Mouse (Mus musculus): Measurements from ENCODE around the gene Kalrn.

Gene Kalrn

DNA sequence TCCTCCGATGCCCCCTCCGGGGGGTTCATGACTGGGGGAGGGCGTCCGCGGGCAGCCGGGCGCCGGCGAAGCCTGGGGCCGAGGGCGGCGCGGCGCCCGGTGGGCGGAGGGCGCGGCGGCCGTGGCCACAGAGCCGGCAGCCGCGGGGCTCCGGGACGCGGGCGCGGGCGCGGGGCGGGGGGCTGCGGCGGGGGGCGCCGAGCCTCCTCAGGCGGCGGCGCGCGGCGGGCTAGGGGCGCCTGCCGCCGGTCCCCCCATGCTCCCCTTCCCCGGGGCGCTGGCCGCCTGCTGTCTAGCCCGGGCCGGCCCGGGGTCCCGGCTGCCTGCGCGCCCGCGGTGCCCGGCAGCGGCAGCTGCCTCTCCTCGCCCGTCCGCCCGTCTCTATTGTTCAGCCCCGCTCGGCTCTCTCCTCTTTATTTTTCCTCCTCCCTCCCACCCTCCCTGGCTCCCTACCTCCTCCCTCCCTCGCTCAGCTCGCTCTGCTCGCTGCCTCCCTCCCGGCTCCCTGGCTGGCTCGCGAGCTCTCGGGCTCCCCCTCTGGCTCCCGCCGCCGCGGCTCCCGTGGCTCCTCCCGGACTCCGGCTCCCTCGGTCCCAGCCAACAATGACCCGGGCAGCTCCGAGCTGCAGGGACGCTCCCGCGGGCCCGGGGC, at the start of gene Kalrn:
Gene Kalrn, minus strand, starts transcription at position 382 of the 652 bp plus-strand sequence.
- DNase-seq, result peak; percentile 89 to 93

DNA sequence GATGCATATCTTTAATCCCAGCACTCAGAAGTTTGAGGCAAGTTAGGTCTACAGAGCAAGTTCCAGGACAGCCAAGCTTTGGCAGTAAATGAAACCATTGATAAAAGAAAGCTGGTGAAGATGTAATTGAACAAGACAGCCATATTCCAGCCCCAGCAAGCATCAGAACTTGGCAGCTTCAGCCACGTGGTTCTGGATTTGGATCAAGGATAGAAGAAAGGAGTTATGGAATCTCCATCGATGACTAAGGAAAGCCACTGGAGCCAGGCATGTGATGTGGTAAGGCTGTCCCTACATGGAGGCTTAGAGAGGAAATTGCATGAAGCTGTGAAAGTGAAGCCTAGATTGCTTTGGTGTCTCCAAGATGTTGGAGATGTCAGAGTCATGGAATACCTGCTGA, 40.7 kb upstream of the Kalrn start:
- no peak for DNase-seq

GRCm38 (mm10) chr16:34610137-34610536, 36.8 kb upstream of the Kalrn start:
- DNase-seq, result no peak

GRCm38 (mm10) chr16:34605679-34606078, 32.3 kb upstream of the Kalrn start:
- peak; percentile 59 to 62 for DNase-seq

DNA sequence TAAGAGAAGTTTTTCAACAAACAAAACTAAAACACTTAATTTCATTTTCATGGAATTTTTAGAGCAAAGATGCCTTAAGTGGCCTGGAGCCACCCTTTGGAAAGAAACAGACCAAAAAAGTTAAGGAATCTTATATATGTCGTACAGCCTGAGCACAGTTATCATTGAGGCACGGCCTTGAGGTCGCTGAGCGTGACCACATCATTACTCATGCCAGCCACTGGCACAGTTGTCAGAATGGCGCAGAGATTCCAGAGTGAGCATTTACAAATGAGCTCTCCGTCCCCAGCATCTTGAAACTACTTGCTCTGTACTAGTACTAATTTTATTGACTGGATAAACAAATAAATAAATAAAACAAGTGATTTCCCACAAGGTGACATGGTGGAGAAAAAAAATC, 30.5 kb upstream of the Kalrn start:
- DNase-seq, result peak in 1 of 2 experiments; percentile 13

DNA sequence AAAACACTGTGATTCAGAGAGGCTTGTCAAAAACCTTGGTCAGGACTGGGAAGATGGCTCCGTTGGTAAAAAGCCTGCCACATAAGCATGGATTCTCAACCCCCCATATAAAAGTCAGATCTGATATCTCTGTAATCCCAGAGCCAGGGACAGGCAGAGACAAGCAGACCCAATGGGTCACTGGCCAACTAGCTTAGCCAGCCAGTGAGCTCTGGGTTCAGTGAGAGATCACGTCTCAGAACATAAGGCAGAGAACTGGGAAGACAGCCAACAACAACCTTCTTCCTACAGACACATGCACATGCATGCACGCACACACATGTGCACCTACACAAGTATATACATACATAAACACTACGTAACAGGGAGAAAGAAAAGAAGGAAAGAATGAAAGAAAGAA, 29.7 kb upstream of the Kalrn start:
- DNase-seq, result peak; percentile 38 to 41

- no peak for DNase-seq
These were observed 28.6 kb upstream of the Kalrn start for GRCm38 (mm10) chr16:34601954-34602353.

DNA sequence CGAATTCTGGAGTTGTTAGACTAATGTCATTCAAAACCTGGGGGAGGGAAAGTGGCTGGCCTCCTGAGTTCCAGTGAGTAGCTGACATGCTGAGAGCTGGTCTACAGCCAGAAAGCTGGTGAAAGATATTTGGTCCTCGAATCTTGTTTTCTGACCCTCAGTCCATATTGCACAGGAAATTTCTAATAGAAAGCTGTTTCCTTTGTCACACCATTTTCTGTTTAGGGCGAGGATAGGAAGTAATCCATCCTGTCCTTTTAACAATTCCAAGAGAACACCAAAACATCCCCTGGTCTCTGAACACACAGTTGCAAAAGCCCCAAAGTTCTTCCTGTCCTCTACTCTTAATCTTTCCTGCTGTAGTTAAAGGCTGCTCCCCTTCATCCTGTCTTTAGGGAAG, 22.0 kb upstream of the Kalrn start:
- DNase-seq, result peak in 1 of 2 experiments; percentile 38

DNA sequence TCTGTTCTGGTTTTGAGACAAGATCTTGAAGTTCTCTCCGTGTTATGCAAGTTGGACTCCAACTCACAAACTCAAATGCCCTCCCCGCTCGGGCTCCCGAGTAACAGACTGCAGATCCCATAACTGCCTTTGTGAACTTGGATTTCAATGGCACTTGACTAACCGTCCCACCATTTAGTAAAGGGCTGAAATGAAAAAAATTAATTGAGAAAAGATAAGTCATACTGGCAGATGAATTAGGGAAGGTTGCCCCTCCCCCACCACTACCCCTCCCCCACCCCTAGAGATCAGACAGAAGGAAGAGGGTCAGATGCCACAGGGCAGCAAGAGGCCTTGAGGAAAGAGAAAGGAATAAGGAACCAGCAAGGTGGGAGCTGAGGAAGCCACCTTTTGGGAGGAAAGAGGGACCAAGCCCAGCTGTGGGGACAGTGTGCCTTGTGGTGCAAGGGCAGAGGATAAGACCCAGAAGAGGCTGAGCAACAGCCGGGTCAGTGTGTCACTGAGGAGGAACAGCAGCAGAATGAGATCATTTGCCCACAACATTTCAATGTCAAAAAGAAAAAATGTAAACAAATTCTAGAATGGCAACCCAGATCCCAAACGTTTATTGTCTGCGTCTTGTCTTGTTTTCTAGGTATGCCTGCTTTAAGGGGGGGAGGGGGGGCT, 21.4 kb upstream of the Kalrn start:
- no peak for DNase-seq

- no peak for DNase-seq
These were observed 19.4 kb upstream of the Kalrn start for GRCm38 (mm10) chr16:34592696-34593095.

DNA sequence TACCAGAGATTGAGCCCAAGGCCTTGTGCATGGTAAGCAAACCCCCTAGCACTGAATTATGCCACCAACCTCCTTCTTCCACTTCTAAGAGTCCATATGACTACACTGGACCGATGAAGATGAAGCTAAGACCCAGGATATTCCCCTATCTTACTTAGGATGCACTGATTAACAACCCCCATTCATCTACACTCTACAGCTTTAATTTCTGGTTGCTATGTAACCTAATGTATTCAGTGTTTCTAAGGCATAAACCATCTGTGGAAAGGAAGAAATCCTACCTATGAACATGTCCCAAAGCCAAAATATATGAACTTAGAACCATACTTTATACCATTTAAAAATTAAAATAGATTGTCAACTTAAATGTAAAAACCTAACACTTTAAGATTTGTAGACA, 18.6 kb upstream of the Kalrn start:
- DNase-seq, result no peak

- DNase-seq, result no peak
These were observed 6.5 kb upstream of the Kalrn start for GRCm38 (mm10) chr16:34579671-34580326.

DNA sequence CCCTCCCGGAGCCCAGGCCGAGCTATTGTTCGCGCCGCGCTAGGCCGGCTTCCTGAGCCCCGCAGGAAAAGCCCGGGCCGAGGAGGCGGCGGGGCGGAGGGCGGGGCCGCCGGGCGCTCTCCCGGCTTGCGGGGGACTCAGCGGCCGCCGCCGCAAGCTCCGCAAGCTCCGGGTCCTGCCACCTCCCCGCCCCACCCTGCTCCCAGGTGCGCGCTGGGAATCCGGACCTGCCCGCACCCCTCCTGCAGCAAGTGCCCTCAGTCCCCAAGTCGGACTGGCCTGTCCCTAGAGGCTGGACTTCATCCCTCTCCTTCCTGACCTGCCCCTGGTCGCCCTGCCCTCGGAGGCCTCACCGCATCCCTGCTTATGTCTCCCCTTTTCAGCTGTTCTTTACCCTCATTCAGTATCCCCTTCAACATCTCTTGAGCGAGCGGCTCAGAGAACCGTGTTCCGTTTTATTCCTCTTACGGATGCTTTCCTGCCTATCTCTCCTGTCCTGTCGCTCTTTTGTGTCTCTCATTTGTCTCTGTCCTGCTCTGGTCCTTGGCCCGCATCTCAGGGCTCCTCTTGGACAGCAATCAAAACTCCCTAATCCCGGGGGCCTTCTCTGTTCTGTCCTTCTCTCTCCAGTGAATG, 642 bp upstream of the Kalrn start:
- DNase-seq, result peak; percentile 48 to 55

DNA sequence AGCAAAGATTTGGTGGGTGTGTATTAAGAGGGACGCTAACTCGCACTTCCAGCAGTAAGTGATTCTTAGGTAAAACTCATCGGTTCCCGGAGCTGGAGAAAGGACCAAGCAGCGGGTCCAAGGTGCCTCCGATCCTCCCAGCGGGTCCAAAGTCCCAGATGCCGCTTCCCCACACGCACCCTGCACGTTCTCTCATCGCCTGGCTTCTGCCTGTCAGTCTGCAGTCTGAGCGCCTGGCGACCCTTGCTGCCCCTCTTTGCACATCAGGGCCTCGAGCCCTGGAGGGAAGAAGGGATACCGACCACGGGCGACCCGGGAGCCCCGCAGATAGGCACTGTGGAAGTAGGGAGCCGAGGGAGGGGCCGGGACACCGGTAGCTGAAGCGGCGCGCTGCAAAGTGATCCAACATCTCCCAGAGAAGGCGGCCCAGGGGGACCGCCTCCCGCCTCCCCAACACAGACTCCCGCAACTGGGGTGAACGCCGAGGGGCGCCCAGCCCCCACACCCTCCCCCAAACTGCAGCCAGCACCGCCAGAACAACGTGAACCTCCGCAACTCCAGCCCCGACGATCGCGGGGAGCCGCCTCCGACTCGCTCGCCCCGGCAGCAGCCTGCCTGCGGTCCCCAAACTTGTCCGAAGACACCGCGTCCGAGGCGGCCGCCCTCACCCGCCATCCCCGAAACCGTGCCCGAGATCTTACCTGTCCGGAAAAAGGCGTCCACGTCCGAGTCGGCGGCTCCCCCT, 754 bp downstream of the Kalrn start:
- peak; percentile 37 to 47 for DNase-seq

GRCm38 (mm10) chr16:34571931-34572405, 1.4 kb downstream of the Kalrn start:
- peak in 1 of 2 experiments; percentile 52 for DNase-seq

GRCm38 (mm10) chr16:34569897-34570296, 3.4 kb downstream of the Kalrn start:
- no peak for DNase-seq

GRCm38 (mm10) chr16:34568831-34569230, 4.5 kb downstream of the Kalrn start:
- no peak for DNase-seq

DNA sequence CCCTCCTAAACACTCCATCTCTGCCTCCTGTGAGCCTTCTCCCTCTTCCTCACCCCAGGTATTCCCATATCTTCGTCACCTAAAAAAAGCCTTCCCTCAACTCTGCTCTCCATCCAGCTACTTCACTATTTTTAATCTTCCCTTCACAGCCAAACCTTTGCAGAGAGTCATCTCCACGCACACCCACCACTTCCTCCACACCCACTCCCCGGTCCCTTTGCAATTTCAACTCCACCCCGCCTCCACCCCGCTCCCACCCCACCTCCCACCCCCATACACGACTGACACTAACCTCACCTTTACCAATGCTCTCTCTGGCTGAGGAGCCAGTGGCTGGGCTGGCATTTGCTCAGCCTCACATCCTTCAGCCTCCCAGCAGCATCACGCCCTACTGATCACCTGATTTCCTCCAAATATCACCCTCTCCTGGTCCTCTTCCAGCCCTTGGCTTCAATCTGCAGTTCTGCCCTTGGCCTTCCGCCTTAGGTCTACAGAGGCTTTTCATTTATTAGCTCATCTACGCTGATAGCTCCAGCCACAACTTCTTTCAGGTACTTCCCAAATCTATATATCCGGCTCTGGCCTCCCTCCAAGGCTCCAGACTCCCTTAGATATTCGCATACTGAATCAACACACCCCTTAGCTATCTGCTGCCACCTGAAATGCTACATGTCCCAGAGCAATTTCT, 9.6 kb downstream of the Kalrn start:
- DNase-seq, result peak; percentile 47 to 52

DNA sequence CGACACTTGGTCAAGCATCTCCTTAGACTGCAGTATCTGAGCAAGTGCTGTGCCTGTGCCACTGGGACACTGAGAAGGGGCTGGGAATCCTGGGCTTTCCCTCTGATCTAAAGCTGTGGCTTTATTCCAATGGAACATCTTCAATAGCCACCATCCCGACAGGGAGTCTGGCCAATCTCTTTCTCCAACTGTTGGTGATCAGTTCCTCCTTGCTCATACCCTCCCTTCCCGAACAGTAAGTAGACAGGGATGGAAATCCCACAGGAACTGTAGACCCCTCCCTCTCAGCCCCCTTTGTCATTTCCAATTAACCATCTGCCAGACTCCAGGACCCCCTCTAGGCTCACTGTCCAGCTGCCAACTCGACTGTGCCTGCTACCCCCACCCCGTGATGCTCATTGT, 11.6 kb downstream of the Kalrn start:
- peak; percentile 51 to 76 for DNase-seq

GRCm38 (mm10) chr16:34560814-34561213, 12.5 kb downstream of the Kalrn start:
- peak; percentile 50 to 53 for DNase-seq

GRCm38 (mm10) chr16:34560411-34560810, 12.9 kb downstream of the Kalrn start:
- no peak for DNase-seq

DNA sequence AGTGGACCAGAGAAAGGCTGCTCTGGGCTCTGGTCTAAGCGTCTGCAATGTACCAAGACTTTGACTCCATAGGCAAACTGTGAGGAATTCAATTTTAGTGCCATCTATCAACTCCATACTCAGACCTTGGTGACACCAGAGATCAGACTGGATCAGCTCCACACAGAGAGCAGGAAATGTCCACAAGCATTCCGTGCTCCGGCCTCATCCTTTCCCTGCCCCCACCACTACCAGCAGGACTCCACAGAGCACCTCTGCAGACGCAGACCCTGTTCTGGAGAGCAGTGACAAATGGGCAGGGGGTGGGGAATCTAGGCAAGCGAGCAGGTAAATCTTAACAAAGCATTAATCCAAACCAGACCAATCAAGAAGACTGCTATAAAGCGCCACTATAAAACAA, 15.4 kb downstream of the Kalrn start:
- DNase-seq, result no peak
